Mouse (Mus musculus) neutrophil, adult 5-6 weeks (primary cell): ENCODE results near the gene Olfr1166. TPM values are rescaled to one million over a fixed set of nuclear protein-coding genes. Genes with fewer than 3 reads are reported as not detected.
"Not testable (repeated sequence)": the region's sequence is repeated elsewhere in the genome, so short reads cannot be mapped to it uniquely, and the experiment has no call there.

Source experiments
- ATAC-seq: fragments of 151-379, 151-347 bp; 2 replicates; pipeline ENCODE4 v1.8.0; 2017; ENCODE audit warnings: mild to moderate bottlenecking, moderate TSS enrichment; ENCODE audit not compliant: insufficient number of reproducible peaks, poor library complexity, low FRiP score, severe bottlenecking; ENCODE audit errors: extremely low read depth
- total RNA-seq: library from RNA; stranded (forward); fragments of 200-1000 nt; gene quantifications from 2 replicates; pipeline ENCODE4 v1.2.3, GENCODE M21; 2017

Olfr1166 gene
- not detected in 2 replicates for total RNA-seq

DNA sequence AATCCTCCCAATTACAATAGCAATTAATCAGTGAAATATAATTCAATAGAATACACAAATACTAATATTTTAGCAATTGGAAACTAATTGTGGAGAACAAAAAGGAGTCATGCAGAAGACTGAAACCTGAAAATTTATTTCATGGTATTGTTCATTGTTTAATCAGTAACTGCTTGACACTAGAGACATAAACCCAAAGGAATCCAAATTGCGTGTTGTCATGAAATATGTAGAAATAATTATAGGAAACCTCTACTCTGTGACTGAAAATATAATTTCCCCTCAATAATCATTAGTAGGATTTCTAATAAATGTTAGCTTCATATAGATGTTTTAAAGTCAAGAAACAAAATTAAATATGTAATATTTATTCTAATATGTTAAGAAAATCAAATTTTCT lies at the start of gene Olfr1166:
Gene Olfr1166 (minus strand): TSS at position 101 of the 400 bp plus-strand sequence.
- no peak for ATAC-seq

DNA sequence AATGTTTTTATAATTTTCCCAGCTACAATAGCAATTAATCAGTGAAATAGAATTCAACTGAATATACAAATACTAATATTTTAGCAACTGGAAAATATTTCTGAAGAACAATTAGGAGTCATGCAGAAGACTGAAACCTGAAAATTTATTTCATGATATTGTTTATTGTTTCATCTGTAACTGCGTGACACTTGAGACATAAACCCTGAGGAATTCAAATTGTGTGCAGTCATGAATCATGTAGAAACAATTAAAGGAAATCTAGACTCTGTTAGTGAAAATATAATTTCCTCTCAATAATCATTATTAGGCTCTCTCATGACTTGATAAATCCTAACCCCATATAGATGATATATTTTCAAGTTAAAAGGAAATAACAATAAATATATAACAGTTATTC lies 27.0 kb upstream of the Olfr1166 start, which contains the start of gene Olfr1167:
Gene Olfr1167 (minus strand): TSS at position 101 of the 400 bp plus-strand sequence.
- ATAC-seq: not testable (repeated sequence)

DNA sequence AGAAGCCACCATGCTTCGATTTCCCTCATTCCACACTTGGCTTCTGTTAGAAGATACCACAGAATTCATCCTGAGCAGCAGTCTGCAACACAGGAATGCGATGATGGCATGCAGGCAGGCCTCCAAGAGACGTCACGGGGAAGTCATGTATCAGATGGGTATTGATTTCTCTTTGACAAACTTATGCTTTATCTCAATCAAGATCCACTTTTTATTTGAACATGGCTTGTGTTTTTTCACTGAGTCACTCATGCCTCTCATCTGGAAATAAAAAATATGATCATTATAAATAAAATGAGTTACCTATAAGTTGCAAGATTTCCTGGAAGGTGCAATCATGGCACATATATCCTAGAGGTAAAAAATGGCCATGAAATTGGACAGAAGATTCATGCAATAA lies 34.2 kb downstream of the Olfr1166 start, which contains the start of gene Olfr1164:
Gene Olfr1164 (minus strand): TSS at position 101 of the 400 bp plus-strand sequence.
- ATAC-seq: no peak

Other genes starting within 250 kb of the Olfr1166 start
- gene Olfr1153, start 233.3 kb downstream of the Olfr1166 start, total RNA-seq: not detected in 2 replicates
- gene Olfr1154, start 223.1 kb downstream of the Olfr1166 start, total RNA-seq: not detected in 2 replicates
- gene Olfr1155, start 183.1 kb downstream of the Olfr1166 start, total RNA-seq: not detected in 2 replicates
- 0.12 TPM in 1 of 2 replicates, not detected in the other for gene Olfr1156, start 175.2 kb downstream of the Olfr1166 start, total RNA-seq
- not detected in 2 replicates for gene Olfr1157, start 160.0 kb downstream of the Olfr1166 start, total RNA-seq
- not detected in 2 replicates for gene Olfr74, start 153.6 kb downstream of the Olfr1166 start, total RNA-seq
- gene Olfr1158, start 138.2 kb downstream of the Olfr1166 start, total RNA-seq: not detected in 2 replicates
- gene Olfr1160, start 120.0 kb downstream of the Olfr1166 start, total RNA-seq: not detected in 2 replicates
- gene Olfr1161, start 105.5 kb downstream of the Olfr1166 start, total RNA-seq: not detected in 2 replicates
- not detected in 2 replicates for gene Olfr73, start 90.6 kb downstream of the Olfr1166 start, total RNA-seq
- gene Olfr1162, start 77.1 kb downstream of the Olfr1166 start, total RNA-seq: not detected in 2 replicates
- not detected in 2 replicates for gene Olfr1163, start 56.4 kb downstream of the Olfr1166 start, total RNA-seq
- gene Olfr1164, start 34.3 kb downstream of the Olfr1166 start, total RNA-seq: not detected in 2 replicates
- not detected in 2 replicates for gene Olfr1167, start 26.9 kb upstream of the Olfr1166 start, total RNA-seq
- not detected in 2 replicates for gene Olfr1168, start 53.6 kb upstream of the Olfr1166 start, total RNA-seq
- gene Olfr1170, start 100.1 kb upstream of the Olfr1166 start, total RNA-seq: not detected in 2 replicates
- gene Olfr1173, start 151.6 kb upstream of the Olfr1166 start, total RNA-seq: 0.35 TPM in 1 of 2 replicates, not detected in the other
- not detected in 2 replicates for gene Olfr1174-ps, start 186.9 kb upstream of the Olfr1166 start, total RNA-seq
- gene Olfr1175-ps, start 198.9 kb upstream of the Olfr1166 start, total RNA-seq: 0.12 TPM in 2 replicates
- gene Olfr1176, start 208.4 kb upstream of the Olfr1166 start, total RNA-seq: 0.49 TPM in 1 of 2 replicates, not detected in the other
- gene Olfr1177-ps, start 218.2 kb upstream of the Olfr1166 start, total RNA-seq: not detected in 2 replicates